Mouse (Mus musculus) left cerebral cortex, postnatal 36 days (tissue): ENCODE data around the gene Sf3b1. TPM values are rescaled to one million over a fixed set of nuclear protein-coding genes. Genes with fewer than 3 reads are reported as not detected.
"Not testable (repeated sequence)": the region's sequence is repeated elsewhere in the genome, so short reads cannot be mapped to it uniquely, and the experiment has no call there.

Experiments
- DNase-seq, 2 experiments: peaks; one replicate each; pipeline ENCODE4 v3.0.0; 2021 to 2022; ENCODE audit warnings: low spot score in 2 of 2, mixed read lengths in 1 of 2
- intact Hi-C: fragments of 180-260 bp; cut with DNase I; formaldehyde crosslinking; loops from one replicate; pipeline ENCODE4 v1.15.1; 2025
- total RNA-seq, 2 experiments: library from RNA; stranded (reverse); gene quantifications; 2 replicates each; pipeline ENCODE4 v1.2.3; 2021

Sf3b1 gene
- total RNA-seq, result 100 to 1,000 TPM; 131 to 167 TPM

- intact Hi-C loops, result loop anchor here (1.0 kb wide), 2 partner anchors 25 to 61 kb away; partner anchors contain the start of genes Coq10b, Hspd1 and Hspe1
- DNase-seq, result peak; percentile 96
Observed at GRCm38 (mm10) chr1:55027253-55027801, at the start of gene Sf3b1. Sf3b1 (minus strand) TSS chr1:55027481.

- intact Hi-C loops, result no loop called here
- DNase-seq, result no peak
Observed at GRCm38 (mm10) chr1:55076395-55076743, 49.1 kb upstream of the Sf3b1 start.

GRCm38 (mm10) chr1:55075652-55076394 lies 48.5 kb upstream of the Sf3b1 start:
- intact Hi-C loops, result no loop called here
- no peak for DNase-seq

GRCm38 (mm10) chr1:55074757-55075156 lies 47.5 kb upstream of the Sf3b1 start:
- DNase-seq, result no peak
- intact Hi-C loops, result no loop called here

GRCm38 (mm10) chr1:55072328-55072727 lies 45.0 kb upstream of the Sf3b1 start:
- DNase-seq, intact Hi-C loops: not testable (repeated sequence)

GRCm38 (mm10) chr1:55061772-55062171 lies 34.5 kb upstream of the Sf3b1 start:
- DNase-seq, result no peak
- intact Hi-C loops, result no loop called here

GRCm38 (mm10) chr1:55061099-55061498 lies 33.8 kb upstream of the Sf3b1 start:
- intact Hi-C loops, result no loop called here
- DNase-seq, result no peak

- DNase-seq, intact Hi-C loops: not testable (repeated sequence)
Observed at GRCm38 (mm10) chr1:55058383-55058782, 31.1 kb upstream of the Sf3b1 start.

- DNase-seq, result no peak
- intact Hi-C loops, result no loop called here
Observed at GRCm38 (mm10) chr1:55055322-55056115, 28.2 kb upstream of the Sf3b1 start.

- no peak for DNase-seq
- intact Hi-C loops, result no loop called here
Observed at GRCm38 (mm10) chr1:55053596-55053995, 26.3 kb upstream of the Sf3b1 start.

GRCm38 (mm10) chr1:55053005-55053404 lies 25.7 kb upstream of the Sf3b1 start:
- intact Hi-C loops, result no loop called here
- no peak for DNase-seq

- intact Hi-C loops, result loop anchor here (1.0 kb wide), 1 partner anchor 25 kb away; the partner anchor contains the start of gene Sf3b1
- peak; percentile 100 for DNase-seq
Observed at GRCm38 (mm10) chr1:55052355-55052953, 25.2 kb upstream of the Sf3b1 start, which contains the start of gene Coq10b. Coq10b (plus strand) TSS chr1:55052770.

- DNase-seq, result no peak
- intact Hi-C loops, result loop anchor here (1.0 kb wide), 1 partner anchor 24 kb away; the partner anchor contains the start of gene Sf3b1
Observed at GRCm38 (mm10) chr1:55051671-55052070, 24.4 kb upstream of the Sf3b1 start.

- intact Hi-C loops, result no loop called here
- DNase-seq, result no peak
Observed at GRCm38 (mm10) chr1:55048841-55049587, 21.7 kb upstream of the Sf3b1 start.

- no peak for DNase-seq
- intact Hi-C loops, result no loop called here
Observed at GRCm38 (mm10) chr1:55043164-55043563, 15.9 kb upstream of the Sf3b1 start.

GRCm38 (mm10) chr1:55042246-55042645 lies 15.0 kb upstream of the Sf3b1 start:
- intact Hi-C loops, result no loop called here

GRCm38 (mm10) chr1:55041691-55042090 lies 14.4 kb upstream of the Sf3b1 start:
- DNase-seq, result no peak
- intact Hi-C loops, result no loop called here

More at GRCm38 (mm10) chr1:55042246-55042645, 15.0 kb upstream of the Sf3b1 start:
- DNase-seq, result no peak

- DNase-seq, result no peak
- intact Hi-C loops, result no loop called here
Observed at GRCm38 (mm10) chr1:55039944-55040343, 12.7 kb upstream of the Sf3b1 start.
